Mouse (Mus musculus) urinary bladder, postnatal 10 days (tissue): ENCODE data around the gene St5.

Experiments
- DNase-seq: peaks from one replicate; pipeline ENCODE4 v3.0.0; 2022; ENCODE audit warnings: low spot score

Gene St5

DNA sequence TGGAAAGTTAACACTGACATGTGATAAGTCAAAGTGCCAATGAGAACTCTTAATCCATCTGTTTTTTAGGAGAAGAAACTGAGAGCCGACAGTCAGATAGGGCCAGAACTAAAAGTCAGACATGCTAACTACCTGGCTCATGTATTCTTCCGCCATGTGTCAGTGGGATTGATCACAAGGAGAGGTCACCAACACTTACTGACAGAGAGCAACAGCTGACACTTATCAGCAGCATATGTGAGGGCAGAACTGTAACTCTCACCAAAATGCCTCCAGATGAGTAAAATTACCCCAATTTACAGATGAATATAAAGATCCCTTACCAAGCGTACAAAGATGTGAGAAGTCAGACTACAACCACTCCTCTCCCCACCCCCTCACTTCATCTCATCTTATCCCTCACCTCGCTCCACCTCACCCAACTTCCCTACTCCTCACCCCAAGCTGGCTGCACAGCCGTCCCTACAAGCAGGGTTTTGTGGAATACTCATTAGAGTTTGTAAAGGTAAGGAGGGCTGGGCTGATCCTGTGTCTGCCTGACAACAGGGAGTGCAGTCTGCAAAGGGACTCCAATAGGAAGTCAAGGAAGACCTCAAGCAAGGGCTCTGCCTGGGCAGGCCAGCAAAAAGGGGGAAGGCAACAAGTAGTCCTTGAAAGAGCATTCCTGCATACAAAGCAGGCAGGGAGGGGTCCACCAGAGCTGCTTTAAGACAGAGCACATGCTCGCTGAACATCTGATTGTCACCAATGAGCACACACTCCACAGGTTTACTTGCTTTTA is 93.7 kb downstream of the St5 start:
- DNase-seq: no peak

DNA sequence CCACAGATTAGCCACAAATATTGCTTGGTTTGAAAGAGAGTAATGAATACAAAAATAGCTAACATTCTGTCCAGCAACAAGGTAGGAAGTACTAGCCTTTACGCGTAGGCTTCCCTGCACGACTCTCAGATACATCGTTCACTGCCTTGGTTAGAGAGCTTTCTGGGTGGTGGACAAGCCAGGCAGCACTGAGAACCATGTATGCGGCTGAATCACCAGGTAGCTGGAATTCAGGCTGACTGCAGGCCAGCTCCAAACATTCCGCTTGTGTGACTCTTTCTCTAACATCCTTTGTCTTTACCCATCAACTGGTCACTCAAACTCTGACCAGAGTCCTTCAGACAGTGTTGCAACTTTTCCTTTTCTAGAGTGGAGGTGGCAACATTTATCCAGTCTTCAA is 94.6 kb downstream of the St5 start:
- no peak for DNase-seq

DNA sequence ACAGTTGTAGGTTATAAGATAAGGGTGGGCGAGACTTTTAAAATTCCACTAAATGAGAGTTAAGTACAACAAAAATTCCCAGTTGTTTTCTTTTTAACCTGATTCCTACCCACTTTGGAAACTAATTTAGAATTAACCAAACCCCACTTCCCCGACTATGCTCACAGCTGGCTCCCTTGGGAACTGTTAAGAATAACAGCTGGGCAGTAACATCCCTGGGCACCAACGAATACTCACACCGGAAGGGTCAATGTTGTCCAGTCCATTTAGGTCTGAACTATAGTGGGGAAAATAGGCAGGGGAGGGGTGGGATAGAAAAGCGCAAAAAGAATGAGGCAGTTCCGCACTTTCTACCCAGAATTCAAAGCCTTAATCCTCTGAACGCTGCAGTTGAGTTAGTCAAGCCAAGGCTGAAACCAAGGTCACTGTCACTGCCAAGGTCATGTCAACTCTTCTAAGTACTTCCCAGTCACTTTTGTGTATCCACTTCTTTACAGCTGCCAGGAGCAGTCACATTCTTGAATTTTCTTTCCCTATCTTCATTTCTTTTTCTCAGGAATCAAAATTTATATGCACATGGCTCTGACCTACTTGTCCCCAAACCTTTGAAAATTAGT is 96.3 kb downstream of the St5 start:
- no peak for DNase-seq

DNA sequence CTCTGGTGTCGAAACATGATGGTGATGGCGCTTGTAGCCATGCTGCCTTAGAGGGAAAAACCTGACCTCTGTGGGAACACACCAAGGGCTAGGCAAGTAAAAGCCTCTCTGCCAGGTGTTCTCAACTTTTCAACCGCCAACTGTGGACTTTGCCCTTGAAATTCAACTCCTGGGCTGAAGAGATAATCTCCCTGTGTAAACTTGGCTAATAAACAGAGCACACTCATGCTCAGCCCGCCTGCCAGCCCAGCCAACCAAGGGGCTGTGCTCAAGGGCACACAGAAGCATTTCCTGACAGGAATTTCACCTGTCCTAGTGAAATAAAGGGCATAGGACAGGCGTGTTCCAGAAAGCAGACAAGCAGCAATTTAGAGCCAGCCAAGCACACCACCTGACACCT is 100.8 kb downstream of the St5 start:
- DNase-seq: no peak

DNA sequence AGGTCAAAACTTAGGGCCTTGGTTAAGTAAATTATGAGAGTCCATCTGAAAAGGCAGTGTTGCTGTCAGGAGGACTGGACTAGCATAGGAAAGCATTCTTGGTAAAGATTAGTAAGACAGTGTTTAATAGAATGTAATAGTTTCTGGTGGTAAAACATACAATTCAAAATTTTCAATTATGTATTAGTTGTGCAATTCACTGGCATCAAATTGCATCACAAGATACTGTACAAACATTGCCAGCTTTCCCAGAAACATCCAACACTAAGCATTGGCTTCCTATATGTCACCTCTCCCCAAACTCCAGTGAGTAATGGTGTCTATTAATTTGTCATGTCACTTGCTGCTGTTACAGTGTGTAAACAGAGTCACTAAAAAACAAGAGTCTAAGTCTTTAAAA is 101.4 kb downstream of the St5 start:
- no peak for DNase-seq

DNA sequence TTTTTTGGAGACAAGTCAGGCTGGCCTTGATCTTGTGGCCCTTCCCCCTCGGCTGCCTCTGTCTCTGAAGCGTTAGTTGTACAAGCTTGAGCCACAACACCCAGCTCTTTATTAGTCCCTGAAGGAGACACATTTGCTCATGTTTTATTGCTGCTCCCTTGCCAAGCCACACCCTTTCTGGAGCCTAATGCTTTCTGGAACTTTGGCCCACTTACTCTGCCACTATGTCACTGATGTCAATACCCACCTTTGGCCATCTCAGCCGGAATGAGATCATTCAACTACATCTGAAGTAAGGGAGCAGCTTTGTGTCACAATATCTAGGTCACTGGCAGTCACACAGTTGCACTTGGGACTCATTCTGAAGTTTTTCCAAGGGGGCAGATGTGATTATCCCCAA is 102.7 kb downstream of the St5 start:
- DNase-seq: no peak

DNA sequence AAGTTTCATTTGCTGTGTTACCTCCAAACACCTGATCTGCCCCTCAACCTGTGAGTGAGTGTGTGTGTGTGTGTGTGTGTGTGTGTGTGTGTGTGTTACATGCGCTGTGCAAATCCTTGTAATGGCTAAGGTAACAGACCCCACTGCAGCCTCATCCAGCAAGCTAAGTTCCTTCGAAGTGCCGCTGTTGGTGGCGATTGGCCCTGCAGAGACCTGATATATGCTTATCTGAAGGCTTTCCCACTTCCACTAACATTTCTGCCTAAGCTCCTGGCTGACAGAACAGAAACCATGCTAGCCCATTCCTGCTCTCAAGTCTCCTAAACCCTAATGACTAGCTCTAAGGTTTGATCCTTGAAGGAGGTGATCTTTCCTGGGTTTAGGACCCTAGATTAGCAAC is 103.4 kb downstream of the St5 start:
- DNase-seq: no peak

DNA sequence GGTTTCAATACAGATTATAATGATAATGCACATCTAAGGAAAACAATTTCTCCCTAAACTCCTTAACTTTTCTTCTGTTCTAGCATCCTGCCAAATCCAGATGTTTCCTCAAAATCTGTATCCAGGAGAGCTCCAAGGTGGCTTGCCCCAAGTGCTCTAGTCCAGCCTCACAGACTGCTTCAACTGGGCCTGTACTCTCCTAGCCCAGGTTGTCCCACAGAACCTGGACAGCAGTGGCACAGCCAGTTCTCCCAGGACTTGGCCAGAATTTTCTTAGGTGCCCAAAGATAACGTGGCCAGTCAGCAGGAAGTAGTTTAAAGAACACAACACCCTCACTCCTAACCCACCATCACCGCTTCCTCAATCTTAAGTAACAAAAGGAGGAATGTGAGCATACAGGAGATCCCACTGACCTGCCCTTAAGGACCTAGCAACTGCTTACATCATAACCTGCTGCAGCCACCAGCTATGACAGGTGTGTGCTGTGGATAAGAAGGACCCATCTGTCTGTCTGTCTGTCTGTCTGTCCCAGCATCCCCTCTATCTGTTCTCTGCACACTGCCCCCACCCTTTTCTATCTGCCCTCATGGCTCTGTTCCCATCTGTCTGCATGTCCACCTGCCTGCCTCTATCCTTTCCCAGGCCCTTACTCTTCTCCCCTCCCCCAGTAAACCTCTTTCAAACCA is 108.4 kb downstream of the St5 start:
- no peak for DNase-seq

DNA sequence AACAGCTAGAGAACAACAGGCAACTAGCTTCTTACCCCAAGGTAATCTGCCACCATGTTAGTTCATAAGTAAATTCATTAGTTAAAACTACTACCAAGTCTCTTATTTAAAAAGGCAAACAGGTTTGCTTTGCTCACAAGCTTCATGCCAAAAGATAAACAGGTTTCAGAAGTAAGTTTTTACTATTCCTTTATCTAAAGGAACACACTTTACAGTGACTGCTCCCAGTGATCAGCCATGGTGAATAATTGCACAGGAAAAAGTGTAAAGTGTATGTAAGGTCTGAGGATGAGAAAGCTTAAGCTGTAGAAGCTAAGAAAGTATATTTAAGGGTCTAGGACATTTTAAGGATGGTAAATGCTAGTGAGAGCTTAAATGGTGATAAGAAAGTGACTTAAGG is 109.4 kb downstream of the St5 start:
- DNase-seq: no peak

DNA sequence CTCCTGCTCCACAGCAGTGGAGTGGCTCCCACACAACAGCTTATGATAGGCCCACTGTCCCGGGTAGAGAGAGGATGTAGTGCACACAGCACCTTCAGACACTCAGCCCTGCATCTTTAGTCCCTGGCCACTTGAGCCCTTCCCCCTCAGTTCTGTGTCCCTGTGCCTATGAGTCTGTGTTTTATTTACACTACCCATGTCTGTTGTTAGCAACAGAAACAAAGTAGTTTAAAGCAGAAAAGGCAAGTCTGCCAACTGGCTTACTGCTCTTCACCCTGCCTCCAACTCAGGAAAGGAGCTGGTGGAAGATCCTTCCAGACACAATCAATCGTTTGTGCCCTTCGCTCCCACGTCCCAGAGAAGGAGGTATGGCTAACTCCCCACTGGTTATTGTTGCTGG is 111.2 kb downstream of the St5 start:
- no peak for DNase-seq

DNA sequence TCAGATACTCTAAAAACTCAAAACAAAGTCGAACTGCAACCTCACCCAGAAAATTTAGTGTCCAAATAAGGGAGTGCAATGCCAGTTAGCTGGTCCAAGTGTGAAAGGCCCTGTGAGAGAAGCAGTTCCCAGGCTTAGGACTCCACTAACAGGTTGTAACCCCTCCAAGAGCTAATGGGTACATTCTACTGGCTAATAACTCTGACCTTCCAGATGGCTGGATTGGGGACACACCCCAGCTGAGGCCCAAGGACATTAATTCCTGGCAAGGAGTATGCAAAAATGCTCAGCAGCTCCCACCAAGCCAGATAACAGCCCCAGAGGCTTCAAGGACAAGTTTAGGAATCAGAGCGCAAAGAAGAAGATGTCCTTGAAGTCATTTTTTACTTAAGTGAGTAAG is 112.8 kb downstream of the St5 start:
- DNase-seq: no peak

DNA sequence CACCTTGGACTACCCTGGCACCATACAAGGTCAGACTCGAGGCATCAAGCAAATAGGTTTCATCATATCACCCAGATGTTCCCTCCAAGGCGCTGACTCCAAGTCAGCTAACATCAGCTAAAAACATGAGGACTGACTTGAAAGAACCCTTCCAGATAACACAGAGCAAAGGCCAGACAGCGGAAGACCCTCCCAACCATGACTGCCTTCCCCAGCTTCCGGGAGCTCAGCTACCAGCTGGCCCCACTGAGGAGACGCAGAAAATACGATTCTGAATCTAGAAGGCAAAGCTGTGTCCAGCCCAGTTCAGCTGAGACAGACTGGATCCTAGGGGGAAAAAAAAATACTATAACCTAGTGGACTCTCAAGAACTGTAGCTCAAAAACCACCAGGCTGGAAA is 114.4 kb downstream of the St5 start:
- DNase-seq: no peak

DNA sequence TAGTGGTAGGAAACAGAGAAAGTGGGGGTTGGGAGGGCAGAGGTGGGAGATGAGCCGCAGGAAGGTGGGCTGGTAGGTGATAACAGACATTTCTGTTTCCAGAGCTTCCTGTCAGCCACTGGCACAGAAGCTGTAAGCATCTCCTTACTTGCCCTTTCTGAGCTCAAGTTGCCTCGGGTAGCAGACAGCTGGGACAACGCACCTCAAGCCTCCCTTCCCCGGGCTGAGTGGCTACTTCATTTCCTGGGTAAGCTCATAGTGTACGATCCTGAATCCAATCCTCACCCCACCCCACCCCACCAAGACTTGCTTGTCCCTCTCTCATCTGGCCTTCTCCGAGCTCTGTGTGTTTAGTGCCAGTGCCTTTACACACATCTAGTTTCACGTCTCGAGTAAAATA is 115.3 kb downstream of the St5 start:
- no peak for DNase-seq

DNA sequence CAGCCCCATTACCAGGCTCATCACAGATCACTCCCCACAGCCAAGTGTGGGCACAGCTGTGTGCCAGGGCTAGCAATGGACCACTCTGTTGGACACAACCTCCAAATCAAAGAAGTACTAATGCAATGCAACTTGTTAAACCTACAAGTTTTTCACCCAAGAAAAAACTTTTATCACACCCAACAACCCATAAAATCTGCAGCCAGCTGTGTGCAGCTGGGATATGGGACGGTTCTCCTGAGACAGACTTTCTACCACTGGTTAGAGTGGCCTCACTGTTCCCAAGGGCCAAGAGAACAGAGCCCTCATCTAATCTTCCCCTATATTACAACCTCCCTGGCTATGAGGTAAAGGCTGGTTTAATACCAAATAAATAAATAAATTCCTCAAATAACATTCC is 118.9 kb downstream of the St5 start:
- no peak for DNase-seq

DNA sequence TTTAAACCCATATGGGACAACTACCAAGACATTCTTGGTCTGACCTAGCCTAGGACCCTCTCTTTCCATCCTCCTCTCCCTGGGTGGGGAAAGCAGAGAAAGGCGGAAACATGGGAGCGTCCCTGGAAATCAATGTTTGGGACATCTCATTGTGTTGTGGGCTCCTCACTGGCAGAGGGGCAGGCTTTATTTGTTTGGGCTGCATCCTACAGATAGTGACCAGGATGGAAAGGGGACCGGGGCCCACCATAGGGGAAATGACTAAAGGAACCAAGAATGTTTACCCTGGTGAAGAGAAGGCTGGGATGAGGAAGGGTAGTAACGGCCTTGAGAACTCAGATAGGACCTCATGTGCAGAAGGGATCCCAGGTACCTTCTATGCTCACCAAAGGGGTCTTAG is 122.9 kb downstream of the St5 start:
- no peak for DNase-seq

DNA sequence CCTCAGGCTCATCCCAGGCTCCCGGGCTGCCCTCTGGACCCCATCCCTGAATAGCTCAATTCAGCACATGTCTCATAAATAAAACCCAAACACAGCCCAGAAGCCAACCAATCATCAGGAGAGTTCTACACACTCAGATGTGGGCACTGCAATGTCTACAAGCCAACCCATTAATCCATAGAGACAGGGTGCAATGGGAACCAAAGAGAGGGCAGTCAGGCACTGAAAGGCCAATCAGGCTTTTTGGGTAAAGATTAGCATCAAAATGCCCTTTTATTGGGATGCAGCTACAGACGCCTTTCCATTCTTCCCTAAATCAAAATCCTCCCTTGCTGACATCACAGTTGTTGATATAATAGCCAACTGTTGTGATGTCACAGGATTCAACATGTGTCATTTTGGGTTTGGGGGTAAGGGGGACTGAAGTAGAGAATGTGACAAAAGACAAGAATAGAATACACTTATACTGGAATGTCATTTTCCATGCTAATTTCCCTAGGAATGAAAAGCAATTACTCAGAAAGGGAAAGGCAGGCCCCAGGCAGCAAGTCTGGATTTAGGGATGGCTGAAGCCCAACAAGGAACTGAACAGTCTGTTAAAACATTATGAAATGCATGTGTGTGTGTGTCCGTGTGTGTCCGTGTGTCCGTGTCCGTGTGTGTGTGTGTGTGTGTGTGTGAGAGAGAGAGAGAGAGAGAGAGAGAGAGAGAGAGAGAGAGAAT is 123.7 kb downstream of the St5 start:
- no peak for DNase-seq

DNA sequence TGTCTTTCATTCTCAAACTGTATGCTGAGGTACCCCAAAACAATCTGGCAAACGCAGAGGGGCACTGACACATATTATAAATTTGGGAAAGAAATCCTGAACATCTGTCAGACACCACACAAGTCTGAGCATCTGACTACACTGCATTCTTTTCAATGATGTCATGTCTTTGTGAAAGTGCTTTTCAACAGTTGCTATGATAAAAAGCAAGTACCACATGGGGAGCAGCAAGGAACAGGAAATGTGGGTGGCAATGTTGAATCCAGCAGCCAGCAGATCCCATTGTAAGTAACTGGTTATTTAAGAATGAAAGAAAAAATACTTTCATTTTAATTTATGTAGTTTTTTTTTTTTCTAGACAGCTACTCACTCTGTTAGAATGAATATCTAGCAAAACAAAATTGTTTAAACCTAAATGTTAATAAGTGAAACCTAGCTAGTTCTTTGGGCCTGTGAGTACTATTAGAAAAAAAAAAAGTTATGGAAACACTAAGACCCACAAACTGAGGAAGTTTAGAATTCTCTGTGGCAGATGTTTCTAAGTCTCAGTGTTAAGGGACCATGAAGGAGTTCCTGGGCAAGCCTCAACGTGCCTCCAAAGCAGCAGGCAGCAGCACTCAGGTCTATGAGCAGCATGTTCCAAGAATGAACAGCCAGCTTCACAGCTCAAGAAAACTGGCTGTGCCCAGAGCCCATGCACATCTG is 124.4 kb downstream of the St5 start:
- DNase-seq: no peak

DNA sequence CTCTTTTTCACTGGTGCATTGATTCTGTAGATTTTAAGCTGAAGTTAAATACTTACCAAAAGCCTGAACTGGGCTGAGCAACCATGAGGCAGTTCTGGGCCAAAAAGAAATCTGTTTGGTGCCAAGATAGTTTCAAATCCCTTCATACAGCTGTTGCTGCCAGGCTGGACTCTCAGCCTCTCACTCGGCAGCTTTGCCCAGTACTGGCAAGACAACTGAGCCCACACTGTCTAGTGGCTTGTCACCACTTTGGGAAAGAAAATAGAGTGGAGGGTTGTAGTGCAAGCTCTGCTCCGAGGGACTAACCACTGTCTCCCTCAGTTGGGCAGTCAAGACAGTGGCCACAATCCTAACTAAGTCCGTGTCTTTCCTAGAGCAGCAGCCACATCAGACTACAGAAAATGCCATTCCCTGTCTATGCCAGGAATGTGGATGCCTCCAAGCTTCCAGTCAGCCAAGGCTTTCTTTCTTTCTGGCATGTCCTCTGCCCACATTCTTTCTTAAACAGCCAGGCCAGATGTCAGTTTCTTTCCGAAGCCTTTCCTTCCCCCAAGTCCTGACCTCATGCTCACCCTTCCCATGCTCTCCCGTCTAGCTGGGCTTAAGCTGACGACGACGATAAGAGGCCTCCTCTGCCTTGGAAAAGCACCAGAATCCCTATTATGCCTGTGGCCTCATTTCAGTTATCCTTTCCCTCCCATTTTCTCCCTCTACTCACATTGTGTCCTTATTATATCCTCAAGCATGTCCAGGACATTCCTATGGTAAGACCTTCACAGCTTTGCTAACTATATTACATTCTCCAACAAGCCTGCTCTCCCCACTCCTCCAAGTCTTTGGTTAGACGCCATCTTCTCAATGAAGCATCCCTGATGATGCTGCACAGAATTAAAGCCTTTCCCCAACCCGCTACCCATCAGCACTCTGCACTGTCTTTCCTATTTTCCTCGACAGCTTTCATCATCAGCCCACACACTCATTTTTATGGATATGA is 126.8 kb downstream of the St5 start:
- no peak for DNase-seq

DNA sequence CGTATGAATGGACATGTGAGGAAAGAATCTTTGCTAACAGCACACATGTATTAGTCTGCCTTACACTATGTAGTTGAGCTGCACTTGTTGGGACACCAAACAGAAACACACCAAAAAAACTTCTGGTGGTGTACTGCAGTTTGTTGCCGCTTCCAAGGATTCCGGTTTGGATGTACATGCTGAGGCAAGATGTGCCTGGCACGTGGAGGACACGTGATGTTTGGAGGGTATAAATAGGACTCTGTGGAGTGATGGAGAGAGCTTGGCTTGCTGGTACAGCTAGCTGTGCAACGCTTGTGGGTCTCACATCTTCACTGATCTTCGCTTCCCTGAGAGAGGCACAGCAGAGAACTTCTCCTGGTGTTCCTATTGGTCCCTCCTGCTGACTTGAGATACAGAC is 129.2 kb downstream of the St5 start:
- DNase-seq: no peak

DNA sequence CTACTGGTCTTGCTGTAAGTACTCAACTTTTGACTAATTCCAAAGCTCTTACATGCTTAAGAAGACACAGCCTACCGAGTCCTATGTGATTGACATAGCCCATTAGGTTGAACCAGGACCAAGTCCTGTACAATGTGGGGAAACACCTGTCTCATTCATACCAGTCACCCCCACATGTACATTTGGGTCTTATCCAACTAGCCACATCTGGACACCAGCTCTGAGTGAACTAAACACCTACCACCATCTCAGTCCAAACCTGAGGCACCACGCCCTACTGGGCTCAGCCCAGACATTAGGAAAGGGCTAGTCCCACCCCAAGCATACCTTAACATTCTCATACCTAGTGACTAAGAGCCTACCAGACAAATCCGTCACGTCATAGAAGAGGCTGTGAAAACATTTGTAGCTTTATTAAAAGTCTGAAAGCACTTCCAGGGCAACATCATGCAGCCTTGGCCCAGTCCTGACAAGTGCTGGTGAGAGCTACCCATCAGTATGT is 135.0 kb downstream of the St5 start:
- no peak for DNase-seq
